Mouse (Mus musculus) C2C12 (cell line): ENCODE measurements around the gene Nek9.

ENCODE experiments used
- CEBPB ChIP-seq: IDR thresholded peaks from one replicate; pipeline ENCODE4 v1.6.1; 2011; ENCODE audit warnings: low read depth, mild to moderate bottlenecking, control low read depth, moderate library complexity
- CTCF ChIP-seq: IDR thresholded peaks from one replicate; pipeline ENCODE4 v1.5.1; 2011; ENCODE audit not compliant: control insufficient read depth, insufficient read depth, insufficient read length
- FOSL1 ChIP-seq: IDR thresholded peaks from one replicate; pipeline ENCODE4 v1.8.0; 2011; ENCODE audit warnings: mild to moderate bottlenecking, low read length; ENCODE audit not compliant: poor library complexity, insufficient read depth, severe bottlenecking
- MAX ChIP-seq: IDR thresholded peaks from one replicate; pipeline ENCODE4 v1.6.1; 2011; ENCODE audit warnings: mild to moderate bottlenecking, control low read depth
- MYOD1 ChIP-seq: IDR thresholded peaks from one replicate; pipeline ENCODE4 v1.6.1; 2011; ENCODE audit warnings: low read depth; ENCODE audit not compliant: control insufficient read depth, insufficient read length
- MYOG ChIP-seq: IDR thresholded peaks from one replicate; pipeline ENCODE4 v1.6.1; 2011; ENCODE audit not compliant: control insufficient read depth, insufficient read length; ENCODE audit errors: extremely low read depth
- USF1 ChIP-seq: IDR thresholded peaks from one replicate; pipeline ENCODE4 v1.6.1; 2011; ENCODE audit warnings: low read depth, mild to moderate bottlenecking, control low read depth, moderate library complexity

GRCm38 (mm10) chr12:85270319-85270718, 68.8 kb downstream of the Nek9 start, which contains the start of gene Mlh3:
- TF ChIP-seq CTCF (no peak), MYOD1 (no peak), MAX (peak; percentile 43), CEBPB (no peak), USF1 (no peak), MYOG (no peak), FOSL1 (no peak)
